Mouse (Mus musculus) CH12.LX (cell line): ENCODE measurements around the gene Nrk.

Experiments
- CTCF ChIP-seq, 2 experiments: IDR thresholded peaks in 1 of 2; conservative IDR thresholded peaks in 1 of 2; 2 replicates each; pipeline ENCODE4 v1.5.1; 2011 to 2012; ENCODE audit warnings: low read depth in 2 of 2, low read length in 2 of 2, improper control_type of control experiment in 1 of 2, inconsistent platforms in 1 of 2, mild to moderate bottlenecking in 1 of 2, moderate library complexity in 1 of 2
- EP300 ChIP-seq: IDR thresholded peaks from 2 replicates; pipeline ENCODE4 v1.6.1; 2011; ENCODE audit warnings: low read length, improper control_type of control experiment
- HCFC1 ChIP-seq: IDR thresholded peaks from 2 replicates; pipeline ENCODE4 v1.6.1; 2012; ENCODE audit warnings: low read depth, mild to moderate bottlenecking, inconsistent platforms, low read length, improper control_type of control experiment
- MAFK ChIP-seq: IDR thresholded peaks from 2 replicates; pipeline ENCODE4 v1.6.1; 2011; ENCODE audit warnings: low read length, improper control_type of control experiment; ENCODE audit not compliant: insufficient replicate concordance
- MAX ChIP-seq: IDR thresholded peaks from 2 replicates; pipeline ENCODE4 v1.6.1; 2011; ENCODE audit warnings: low read length, improper control_type of control experiment
- MEF2A ChIP-seq: IDR thresholded peaks from 2 replicates; pipeline ENCODE4 v1.6.1; 2014; ENCODE audit warnings: low read depth, mild to moderate bottlenecking, inconsistent platforms, low read length, improper control_type of control experiment, borderline replicate concordance
- POLR2A ChIP-seq: IDR thresholded peaks from 2 replicates; pipeline ENCODE4 v1.6.1; 2011; ENCODE audit warnings: low read depth, mild to moderate bottlenecking, improper control_type of control experiment, low read length
- RCOR1 ChIP-seq: conservative IDR thresholded peaks from 2 replicates; pipeline ENCODE4 v1.6.1; 2012; ENCODE audit warnings: low read depth, mild to moderate bottlenecking, inconsistent platforms, low read length, improper control_type of control experiment
- TCF12 ChIP-seq: IDR thresholded peaks from 2 replicates; pipeline ENCODE4 v1.6.1; 2014; ENCODE audit warnings: low read depth, mild to moderate bottlenecking, inconsistent platforms, low read length, improper control_type of control experiment
- USF1 ChIP-seq: IDR thresholded peaks from 2 replicates; pipeline ENCODE4 v1.6.1; 2014; ENCODE audit warnings: low read depth, mild to moderate bottlenecking, inconsistent platforms, low read length, improper control_type of control experiment
- ZC3H11A ChIP-seq: IDR thresholded peaks from 2 replicates; pipeline ENCODE4 v1.6.1; 2012; ENCODE audit warnings: low read depth, mild to moderate bottlenecking, inconsistent platforms, low read length, improper control_type of control experiment
- ZKSCAN1 ChIP-seq: IDR thresholded peaks from 2 replicates; pipeline ENCODE4 v1.6.1; 2012; ENCODE audit warnings: low read depth, inconsistent platforms, low read length, improper control_type of control experiment, borderline replicate concordance

DNA sequence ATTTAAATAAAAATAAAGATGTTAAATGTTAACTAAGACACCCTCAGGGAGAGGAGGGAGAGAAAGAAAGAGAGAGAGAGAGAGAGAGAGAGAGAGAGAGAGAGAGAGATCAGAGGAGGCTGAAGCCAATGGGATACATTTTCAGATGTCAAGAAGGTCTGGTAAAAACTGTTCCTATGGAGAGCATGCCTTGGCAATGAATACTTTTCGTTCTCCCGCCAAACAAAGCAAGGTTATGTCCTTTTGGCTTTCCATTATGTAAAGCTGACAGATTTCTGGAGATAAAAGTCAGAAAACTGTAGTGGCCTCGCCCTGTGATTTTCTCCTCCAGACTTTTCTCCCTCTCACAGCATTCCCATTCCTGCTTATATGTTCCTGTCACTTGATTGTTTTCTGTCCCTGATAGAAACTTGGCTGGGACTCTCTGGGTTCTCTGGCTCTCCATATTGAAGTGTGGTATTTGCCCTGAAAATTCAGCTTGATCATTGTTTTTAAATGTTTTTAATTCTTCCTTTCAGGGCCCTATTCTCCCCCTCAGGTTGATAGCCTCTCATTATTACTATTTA, 112.4 kb downstream of the Nrk start:
- no peak for TF ChIP-seq EP300
- TF ChIP-seq ZKSCAN1 = no peak
- TF ChIP-seq MEF2A = no peak
- no peak for TF ChIP-seq HCFC1
- TF ChIP-seq CTCF (conservative IDR thresholded peaks at IDR 0.05 in 1 of 2, IDR thresholded peaks at IDR 0.05 in 1 of 2; ENCODE audit: low read depth in 2 of 2, low read length in 2 of 2) = no peak
- no peak for TF ChIP-seq RCOR1
- no peak for TF ChIP-seq USF1
- TF ChIP-seq ZC3H11A = no peak
- no peak for TF ChIP-seq MAX
- TF ChIP-seq POLR2A = no peak
- no peak for TF ChIP-seq MAFK
- TF ChIP-seq TCF12 = no peak
